Mouse (Mus musculus) brain, embryonic 14.5 days (tissue): Measurements from ENCODE around the gene Kcnn1.

Source experiments
- CTCF ChIP-seq: fragments of 200-500 bp; IDR thresholded peaks from 2 replicates; pipeline ENCODE4 v1.5.1; 2012; ENCODE audit warnings: inconsistent platforms, mild to moderate bottlenecking, moderate library complexity, borderline replicate concordance; ENCODE audit not compliant: insufficient read depth, insufficient read length; ENCODE audit errors: extremely low read depth
- POLR2A ChIP-seq: fragments of 200-500 bp; IDR thresholded peaks from 2 replicates; pipeline ENCODE4 v1.6.1; 2012; ENCODE audit warnings: mild to moderate bottlenecking, inconsistent platforms, borderline replicate concordance; ENCODE audit not compliant: poor library complexity, insufficient read depth, insufficient read length, severe bottlenecking; ENCODE audit errors: extremely low read depth

DNA sequence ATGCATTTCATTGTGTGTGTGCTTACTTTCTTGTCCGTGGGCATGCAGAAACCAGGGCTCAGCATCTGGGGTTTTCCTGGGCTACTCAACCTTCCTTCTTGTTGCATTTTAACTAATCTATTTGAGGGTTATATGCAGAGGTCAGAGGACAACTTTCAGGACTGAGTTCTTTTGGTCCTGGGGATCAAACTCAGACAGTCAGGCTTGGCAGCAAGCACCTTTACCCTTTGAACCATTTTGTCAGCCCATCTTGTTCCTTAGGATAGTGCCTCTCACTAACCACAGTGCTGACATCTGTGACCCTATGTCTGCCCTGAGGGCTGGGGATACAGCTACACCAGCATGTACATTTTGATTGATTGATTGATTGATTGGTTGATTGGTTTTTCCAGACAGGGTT lies 35.3 kb downstream of the Kcnn1 start:
- TF ChIP-seq POLR2A (no peak), CTCF (no peak)
